Mouse (Mus musculus): ENCODE measurements around the gene Plekha7.
"Not testable (repeated sequence)": the region's sequence is repeated elsewhere in the genome, so short reads cannot be mapped to it uniquely, and the experiment has no call there.

Gene Plekha7

GRCm38 (mm10) chr7:116122981-116123596, 185.1 kb downstream of the Plekha7 start:
- DNase-seq = no peak

GRCm38 (mm10) chr7:116121202-116121601, 187.0 kb downstream of the Plekha7 start:
- DNase-seq = no peak

GRCm38 (mm10) chr7:116120737-116121136, 187.4 kb downstream of the Plekha7 start:
- DNase-seq = no peak

- DNase-seq = no peak
Measured at GRCm38 (mm10) chr7:116119306-116119857, 188.8 kb downstream of the Plekha7 start.

GRCm38 (mm10) chr7:116115991-116116390, 192.2 kb downstream of the Plekha7 start:
- DNase-seq = no peak

GRCm38 (mm10) chr7:116115216-116115930, 192.8 kb downstream of the Plekha7 start:
- no peak for DNase-seq

GRCm38 (mm10) chr7:116111546-116111945, 196.6 kb downstream of the Plekha7 start:
- no peak for DNase-seq

- no peak for DNase-seq
Measured at GRCm38 (mm10) chr7:116110661-116111060, 197.5 kb downstream of the Plekha7 start.

- DNase-seq = no peak
Measured at GRCm38 (mm10) chr7:116103091-116103490, 205.1 kb downstream of the Plekha7 start.

- DNase-seq = no peak
Measured at GRCm38 (mm10) chr7:116099952-116100528, 208.1 kb downstream of the Plekha7 start.

GRCm38 (mm10) chr7:116093466-116093850, 214.7 kb downstream of the Plekha7 start:
- no peak for DNase-seq

GRCm38 (mm10) chr7:116092710-116093465, 215.3 kb downstream of the Plekha7 start:
- peak; percentile 96 for DNase-seq

GRCm38 (mm10) chr7:116084366-116084765, 223.8 kb downstream of the Plekha7 start, which contains the start of gene Gm4353:
TSS of gene Gm4353 (minus strand) at chr7:116084635.
- not testable (repeated sequence) for DNase-seq
